Mouse (Mus musculus) left cerebral cortex, adult 2 months (tissue): ENCODE data around the gene Spen. TPM values are rescaled to one million over a fixed set of nuclear protein-coding genes. Genes with fewer than 3 reads are reported as not detected.

Experiments
- DNase-seq, 2 experiments: peaks; one replicate each; pipeline ENCODE4 v3.0.0; 2021 to 2022; ENCODE audit warnings: low spot score in 2 of 2, mixed read lengths in 1 of 2; ENCODE audit errors: extremely low spot score in 1 of 2
- H3K27ac ChIP-seq: fragments of 200-600 bp; 2 replicates; pipeline ENCODE4 v1.8.1; 2022
- H3K4me3 ChIP-seq: fragments of 200-600 bp; 2 replicates; pipeline ENCODE4 v1.8.1; 2022
- CTCF ChIP-seq: fragments of 200-600 bp; IDR thresholded peaks from 2 replicates; pipeline ENCODE4 v1.8.1; 2022; ENCODE audit warnings: antibody characterized with exemption, mild to moderate bottlenecking, moderate library complexity
- intact Hi-C: fragments of 180-260 bp; cut with DNase I; formaldehyde crosslinking; loops from one replicate; pipeline ENCODE4 v1.15.1; 2025
- total RNA-seq, 2 experiments: library from RNA; stranded (reverse); gene quantifications; 2 replicates each; pipeline ENCODE4 v1.2.3; 2021

The Spen gene
- total RNA-seq, 2 experiments from 2014 or later: 68.0 to 73.2 TPM

- DNase-seq: no peak
- H3K27ac ChIP-seq: no peak overlapping the region
- TF ChIP-seq CTCF: no peak
Observed at GRCm38 (mm10) chr4:141451916-141452450, 86.4 kb downstream of the Spen start.

GRCm38 (mm10) chr4:141451251-141451650, 87.1 kb downstream of the Spen start:
- DNase-seq: no peak
- no peak overlapping the region for H3K4me3 ChIP-seq
- TF ChIP-seq CTCF: no peak
- no peak overlapping the region for H3K27ac ChIP-seq
- intact Hi-C loops: no loop called here

More at GRCm38 (mm10) chr4:141451916-141452450, 86.4 kb downstream of the Spen start:
- no peak overlapping the region for H3K4me3 ChIP-seq
- intact Hi-C loops: no loop called here

GRCm38 (mm10) chr4:141446211-141446610, 92.2 kb downstream of the Spen start:
- DNase-seq: no peak
- Histone ChIP-seq H3K27ac (peak overlapping the region; percentile 8; the same call in 1 of the 2 replicates), H3K4me3 (no peak overlapping the region)
- no peak for TF ChIP-seq CTCF
- intact Hi-C loops: no loop called here

GRCm38 (mm10) chr4:141445328-141445720, 93.1 kb downstream of the Spen start:
- intact Hi-C loops: no loop called here
- Histone ChIP-seq H3K4me3 (peak overlapping the region; percentile 92), H3K27ac (peak overlapping the region; percentile 58)
- no peak for DNase-seq
- TF ChIP-seq CTCF: no peak

- DNase-seq: peak; percentile 89 to 91
- intact Hi-C loops: no loop called here
- H3K27ac ChIP-seq: peak within 1 kb of the TSS; percentile 91
Observed at GRCm38 (mm10) chr4:141444451-141445327, 93.7 kb downstream of the Spen start, which contains the start of gene Zbtb17. TSS of gene Zbtb17 (plus strand) at chr4:141444654.

GRCm38 (mm10) chr4:141443641-141444429, 94.6 kb downstream of the Spen start:
- H3K27ac ChIP-seq: peak overlapping the region; percentile 69; the same call in 1 of the 2 replicates
- TF ChIP-seq CTCF: no peak
- H3K4me3 ChIP-seq: peak overlapping the region; percentile 92
- intact Hi-C loops: no loop called here
- DNase-seq: no peak

More at GRCm38 (mm10) chr4:141444451-141445327, 93.7 kb downstream of the Spen start, which contains the start of gene Zbtb17:
- peak within 1 kb of the TSS; percentile 92 for H3K4me3 ChIP-seq
- no peak for TF ChIP-seq CTCF

- no peak for DNase-seq
- Histone ChIP-seq H3K27ac (no peak overlapping the region), H3K4me3 (no peak overlapping the region)
- intact Hi-C loops: no loop called here
- no peak for TF ChIP-seq CTCF
Observed at GRCm38 (mm10) chr4:141440877-141441276, 97.5 kb downstream of the Spen start.

GRCm38 (mm10) chr4:141439083-141439803, 99.2 kb downstream of the Spen start:
- Histone ChIP-seq H3K4me3 (no peak overlapping the region), H3K27ac (peak overlapping the region; percentile 34)
- intact Hi-C loops: no loop called here
- TF ChIP-seq CTCF: no peak
- no peak for DNase-seq

- TF ChIP-seq CTCF: no peak
- Histone ChIP-seq H3K4me3 (peak within 1 kb of the TSS; percentile 33), H3K27ac (peak within 1 kb of the TSS; percentile 40; the same call in 1 of the 2 replicates)
- DNase-seq: no peak
- intact Hi-C loops: no loop called here
Observed at GRCm38 (mm10) chr4:141435974-141436373, 102.4 kb downstream of the Spen start, which contains the start of gene Srarp. TSS of gene Srarp (minus strand) at chr4:141436105.

- TF ChIP-seq CTCF: no peak
- no peak overlapping the region for H3K27ac ChIP-seq
- DNase-seq: no peak
- no peak overlapping the region for H3K4me3 ChIP-seq
- intact Hi-C loops: no loop called here
Observed at GRCm38 (mm10) chr4:141433191-141433590, 105.2 kb downstream of the Spen start.

- no peak for TF ChIP-seq CTCF
- H3K27ac ChIP-seq: no peak overlapping the region
- intact Hi-C loops: no loop called here
- no peak for DNase-seq
- H3K4me3 ChIP-seq: no peak overlapping the region
Observed at GRCm38 (mm10) chr4:141432666-141433065, 105.7 kb downstream of the Spen start.
